Mouse (Mus musculus) cortical plate, adult 2 months (tissue): Measurements from ENCODE around the gene Birc2.

Experiments
- CTCF ChIP-seq: fragments of 200-500 bp; IDR thresholded peaks from 2 replicates; pipeline ENCODE4 v1.5.1; 2011; ENCODE audit warnings: mild to moderate bottlenecking, control low read depth, low read length; ENCODE audit not compliant: insufficient read depth; ENCODE audit errors: extremely low read depth
- POLR2A ChIP-seq: fragments of 200-500 bp; IDR thresholded peaks from 2 replicates; pipeline ENCODE4 v1.6.1; 2011; ENCODE audit warnings: mild to moderate bottlenecking, low read length, control low read depth; ENCODE audit not compliant: insufficient read depth; ENCODE audit errors: extremely low read depth

DNA sequence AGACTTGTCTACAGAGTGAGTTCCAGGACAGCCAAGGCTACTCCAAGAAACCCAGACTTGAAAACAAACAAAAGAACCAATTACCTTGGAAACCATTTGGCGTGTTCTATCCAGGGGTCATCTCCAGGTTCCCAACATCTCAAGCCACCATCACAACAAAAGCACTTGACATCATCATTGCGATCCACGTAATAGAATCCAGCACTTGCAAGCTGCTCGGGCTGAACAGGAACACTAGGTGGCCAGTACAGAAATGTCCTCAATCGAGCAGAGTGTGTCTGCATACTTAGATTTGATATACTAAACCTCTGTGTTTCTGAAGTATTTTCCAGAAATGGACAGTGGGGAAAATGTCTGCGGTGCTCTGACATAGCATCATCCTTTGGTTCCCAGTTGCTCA is 3.4 kb downstream of the Birc2 start:
- no peak for TF ChIP-seq POLR2A
- TF ChIP-seq CTCF = no peak
